Comparison of ENCODE assay signal across 12 mouse cellular contexts in the genomic region with DNA sequence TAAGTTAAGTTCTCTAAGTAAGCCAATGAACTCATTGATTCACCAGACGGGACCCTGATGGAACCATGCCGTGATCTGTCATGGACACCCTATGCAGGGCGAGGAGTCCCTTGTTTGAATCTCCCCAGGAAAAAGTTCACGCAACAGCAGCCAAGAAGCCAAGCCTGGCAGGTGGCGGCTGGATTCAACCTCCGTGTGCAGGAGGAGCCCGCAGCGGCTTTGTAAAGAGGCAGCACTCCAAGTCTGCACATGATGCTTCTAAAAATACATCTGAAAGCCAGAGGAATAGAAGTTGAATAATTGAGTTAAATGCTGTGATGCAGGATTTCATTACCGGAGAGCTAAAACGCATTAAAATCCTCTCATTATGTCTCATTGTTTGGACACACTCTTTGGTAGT.
A peak's percentile ranks its signal among the peaks of the same experiment; 100 is the strongest.
DNase-seq lines count a peak whose midpoint lies in the region; ATAC-seq lines count a peak whose summit lies in the region.
"Had no signal": no experiment of that assay in that cellular context is flagged by ENCODE, and none has a peak within 500 bp of the region (broad histone marks: within the 10 kb centered on the region; RNA-seq: fewer than 3 reads in every experiment).

No protein-coding gene starts in this region.

- 38% methylated on average over 10 of the region's 10 CpGs for WGBS in heart, embryonic 15.5 days

- H3K9ac ChIP-seq in heart, embryonic 15.5 days: no peak overlapping the region
- H3K9ac ChIP-seq: embryonic facial prominence, embryonic 13.5 days; liver, postnatal 0 days had no signal

- peak overlapping the region; percentile 74 for H3K27ac ChIP-seq in heart, embryonic 15.5 days

- peak overlapping the region; percentile 10; the same call in 1 of the 2 replicates for H3K4me3 ChIP-seq in heart, embryonic 15.5 days
- H3K4me3 ChIP-seq: embryonic facial prominence, embryonic 13.5 days had no signal

- H3K4me2 ChIP-seq in heart, embryonic 15.5 days: peak overlapping the region; percentile 48
- H3K4me2 ChIP-seq: embryonic facial prominence, embryonic 13.5 days had no signal

- H3K4me1 ChIP-seq in heart, embryonic 15.5 days (replicated peaks): peaks cover 56% of the 10 kb centered on the region

- no peaks in the 10 kb centered on the region for H3K27me3 ChIP-seq in heart, embryonic 15.5 days
- H3K27me3 ChIP-seq: embryonic facial prominence, embryonic 13.5 days had no signal

- no peak for ATAC-seq in heart, embryonic 15.5 days (replicated peaks; ENCODE audit: insufficient number of reproducible peaks, insufficient read depth, low FRiP score, low read depth)
- ATAC-seq: liver, postnatal 0 days had no signal

- no peaks in the 10 kb centered on the region for H3K36me3 ChIP-seq in heart, embryonic 15.5 days
- H3K36me3 ChIP-seq: embryonic facial prominence, embryonic 13.5 days had no signal

- peak; percentile 57 to 61 for DNase-seq in heart, adult 18-20 months
- no peak for DNase-seq in heart, postnatal 36 days
- peak; percentile 71 for DNase-seq in right cerebral cortex, postnatal 10 days (ENCODE audit: low spot score in 2 of 2)
- DNase-seq in right cerebral cortex, postnatal 25 days: no peak
- DNase-seq in telencephalon, adult 2 months (ENCODE audit: low read depth, low spot score): peak; percentile 70
- no peak for DNase-seq in urinary bladder, adult 18-20 months (ENCODE audit: low spot score in 2 of 2)
- no peak for DNase-seq in kidney, postnatal 14 days
- DNase-seq: cerebellum, adult 9-10 months; kidney, postnatal 36 days; liver, postnatal 0 days had no signal

- no peaks in the 10 kb centered on the region for H3K9me3 ChIP-seq in heart, embryonic 15.5 days (replicated peaks)
- H3K9me3 ChIP-seq: embryonic facial prominence, embryonic 13.5 days had no signal

- intact Hi-C loops in heart, postnatal 36 days (cut with DNase I): loop anchor here (5.0 kb wide), 1 partner anchor 65 kb away; no protein-coding TSS in a partner anchor

Comparison
In these comparisons a context has a peak if more than half of its experiments do, and no peak if none do; other contexts are left out.
1. DNase-seq: peak in heart, adult 18-20 months (2 of 2), right cerebral cortex, postnatal 10 days (2 of 2) and telencephalon, adult 2 months (single experiment); none in heart, postnatal 36 days (0 of 2), right cerebral cortex, postnatal 25 days (single experiment), urinary bladder, adult 18-20 months (0 of 2) and kidney, postnatal 14 days (single experiment).